Mouse (Mus musculus) stomach, embryonic 14.5 days (tissue): Measurements from ENCODE around the gene Dcx. TPM values are rescaled to one million over a fixed set of nuclear protein-coding genes. Genes with fewer than 3 reads are reported as not detected.
A peak's percentile ranks its signal among the peaks of the same experiment; 100 is the strongest.

Source experiments
- ATAC-seq: fragments of 200-750 bp; cut with Nextera tagmentation; 2 replicates; pipeline ENCODE4 v1.8.0; 2017; ENCODE audit warnings: low read depth, moderate TSS enrichment; ENCODE audit not compliant: insufficient number of reproducible peaks, insufficient read depth, low FRiP score
- H3K27ac ChIP-seq: fragments of 300-500 bp; sonication (generic); 2 replicates; pipeline ENCODE4 v1.5.1; 2014; ENCODE audit warnings: mild to moderate bottlenecking, low read length, moderate library complexity, mixed read lengths
- H3K27me3 ChIP-seq: fragments of 300-500 bp; sonication (generic); 2 replicates; pipeline ENCODE4 v1.6.1; 2014; ENCODE audit warnings: low read length, control low read depth, mixed read lengths; ENCODE audit not compliant: control insufficient read depth, insufficient read depth
- H3K36me3 ChIP-seq: fragments of 300-500 bp; sonication (generic); 2 replicates; pipeline ENCODE4 v1.6.1; 2014; ENCODE audit warnings: mild to moderate bottlenecking, control low read depth, low read length, moderate library complexity, mixed read lengths; ENCODE audit not compliant: control insufficient read depth, insufficient read depth
- H3K4me1 ChIP-seq: fragments of 300-500 bp; sonication (generic); 2 replicates; pipeline ENCODE4 v1.6.1; 2014; ENCODE audit warnings: low read length, control low read depth, mixed read lengths; ENCODE audit not compliant: control insufficient read depth, insufficient read depth
- H3K4me2 ChIP-seq: fragments of 300-500 bp; sonication (generic); replicated peaks from 2 replicates; pipeline ENCODE4 v1.6.1; 2014; ENCODE audit warnings: low read depth, low read length, control low read depth
- H3K4me3 ChIP-seq: fragments of 300-500 bp; sonication (generic); 2 replicates; pipeline ENCODE4 v1.5.1; 2014; ENCODE audit warnings: low read depth, low read length, control low read depth
- H3K9ac ChIP-seq: fragments of 300-500 bp; sonication (generic); replicated peaks from 2 replicates; pipeline ENCODE4 v1.6.1; 2014; ENCODE audit warnings: low read depth, mild to moderate bottlenecking, control low read depth, low read length, moderate library complexity, mixed read lengths
- H3K9me3 ChIP-seq: fragments of 300-500 bp; sonication (generic); 2 replicates; pipeline ENCODE4 v1.6.1; 2016; ENCODE audit warnings: low read depth, low read length, control low read depth; ENCODE audit not compliant: control insufficient read depth
- WGBS: fragments of 180-500 bp; shearing (Covaris S2); extraction: QIAGEN DNeasy Blood & Tissue Kit; methylation state at CpG from one replicate; pipeline ENCODE4 v1.1.7; 2014; 5-methylcytosine and 5-hydroxymethylcytosine counted together
- polyA plus RNA-seq: library from polyadenylated mRNA; unstranded; fragments of >200 nt; fragmentation: Nextera tagmentation; extraction: Ambion mirVana; gene quantifications from 2 replicates; pipeline ENCODE4 v1.2.1, GENCODE M21; 2014

Dcx gene
- polyA plus RNA-seq = 9.8 and 10.7 TPM in 2 replicates

- no peaks in the 10 kb centered on the region for H3K27me3 ChIP-seq
- no peak within 1 kb of the TSS for H3K4me2 ChIP-seq
- no peaks in the 10 kb centered on the region for H3K36me3 ChIP-seq
- 29% methylated on average over 8 of the region's 8 CpGs for WGBS
- no peaks in the 10 kb centered on the region for H3K9me3 ChIP-seq
- no peak within 1 kb of the TSS for H3K27ac ChIP-seq
- H3K4me1 ChIP-seq = no peaks in the 10 kb centered on the region
- no peak for ATAC-seq
- no peak within 1 kb of the TSS for H3K9ac ChIP-seq
- no peak within 1 kb of the TSS for H3K4me3 ChIP-seq
Measured at GRCm38 (mm10) chrX:143932958-143933357, at the start of gene Dcx. Gene Dcx (minus strand): TSS chrX:143933311.

- Histone ChIP-seq H3K4me3 (no peak overlapping the region), H3K36me3 (no peaks in the 10 kb centered on the region), H3K27me3 (no peaks in the 10 kb centered on the region), H3K27ac (no peak overlapping the region), H3K9ac (no peak overlapping the region), H3K4me1 (no peaks in the 10 kb centered on the region), H3K9me3 (no peaks in the 10 kb centered on the region), H3K4me2 (no peak overlapping the region)
- no peak for ATAC-seq
- 54% methylated on average over 6 of the region's 6 CpGs for WGBS
Measured at GRCm38 (mm10) chrX:143966249-143966648, 33.1 kb upstream of the Dcx start.

GRCm38 (mm10) chrX:143933671-143934070, 560 bp upstream of the Dcx start:
- no peaks in the 10 kb centered on the region for H3K36me3 ChIP-seq

GRCm38 (mm10) chrX:143932530-143932929, 581 bp downstream of the Dcx start:
- no peaks in the 10 kb centered on the region for H3K4me1 ChIP-seq
- no peak overlapping the region for H3K27ac ChIP-seq
- H3K4me2 ChIP-seq = no peak overlapping the region
- no peaks in the 10 kb centered on the region for H3K9me3 ChIP-seq
- no peak overlapping the region for H3K4me3 ChIP-seq
- no peak for ATAC-seq
- 35% methylated on average over 1 of the region's 1 CpGs for WGBS
- no peaks in the 10 kb centered on the region for H3K36me3 ChIP-seq
- H3K9ac ChIP-seq = no peak overlapping the region
- H3K27me3 ChIP-seq = no peaks in the 10 kb centered on the region

More at GRCm38 (mm10) chrX:143933671-143934070, 560 bp upstream of the Dcx start:
- ATAC-seq = no peak
- 73% methylated on average over 2 of the region's 2 CpGs for WGBS
- H3K27ac ChIP-seq = no peak overlapping the region
- H3K4me2 ChIP-seq = no peak overlapping the region
- no peak overlapping the region for H3K4me3 ChIP-seq
- H3K27me3 ChIP-seq = no peaks in the 10 kb centered on the region
- H3K9ac ChIP-seq = no peak overlapping the region
- no peaks in the 10 kb centered on the region for H3K4me1 ChIP-seq
- no peaks in the 10 kb centered on the region for H3K9me3 ChIP-seq

GRCm38 (mm10) chrX:143931400-143932185, 1.5 kb downstream of the Dcx start:
- Histone ChIP-seq H3K4me1 (no peaks in the 10 kb centered on the region), H3K9ac (no peak overlapping the region), H3K36me3 (no peaks in the 10 kb centered on the region), H3K4me3 (no peak overlapping the region), H3K4me2 (no peak overlapping the region), H3K27me3 (no peaks in the 10 kb centered on the region), H3K27ac (no peak overlapping the region), H3K9me3 (no peaks in the 10 kb centered on the region)
- 45% methylated on average over 6 of the region's 6 CpGs for WGBS
- no peak for ATAC-seq

- no peak for ATAC-seq
- H3K4me1 ChIP-seq = no peaks in the 10 kb centered on the region
- H3K4me2 ChIP-seq = no peak overlapping the region
- H3K9me3 ChIP-seq = no peaks in the 10 kb centered on the region
- no peaks in the 10 kb centered on the region for H3K36me3 ChIP-seq
- no peak overlapping the region for H3K9ac ChIP-seq
- H3K4me3 ChIP-seq = no peak overlapping the region
- 87% methylated on average over 5 of the region's 5 CpGs for WGBS
- H3K27ac ChIP-seq = no peak overlapping the region
- H3K27me3 ChIP-seq = no peaks in the 10 kb centered on the region
Measured at GRCm38 (mm10) chrX:143922070-143922469, 11.0 kb downstream of the Dcx start.

- H3K4me2 ChIP-seq = no peak overlapping the region
- H3K9me3 ChIP-seq = no peaks in the 10 kb centered on the region
- no peak overlapping the region for H3K4me3 ChIP-seq
- H3K9ac ChIP-seq = no peak overlapping the region
- no peaks in the 10 kb centered on the region for H3K36me3 ChIP-seq
- WGBS = 33% methylated on average over 3 of the region's 3 CpGs
- peak; percentile 67 for ATAC-seq
- H3K27ac ChIP-seq = no peak overlapping the region
- H3K4me1 ChIP-seq = no peaks in the 10 kb centered on the region
- H3K27me3 ChIP-seq = no peaks in the 10 kb centered on the region
Measured at GRCm38 (mm10) chrX:143906699-143907471, 26.2 kb downstream of the Dcx start.

GRCm38 (mm10) chrX:143904689-143905088, 28.4 kb downstream of the Dcx start:
- 29% methylated on average over 2 of the region's 2 CpGs for WGBS

More at GRCm38 (mm10) chrX:143904689-143905088, 28.4 kb downstream of the Dcx start:
- no peak overlapping the region for H3K9ac ChIP-seq
- no peak for ATAC-seq
- no peaks in the 10 kb centered on the region for H3K27me3 ChIP-seq
- no peaks in the 10 kb centered on the region for H3K4me1 ChIP-seq
- H3K27ac ChIP-seq = no peak overlapping the region
- H3K36me3 ChIP-seq = no peaks in the 10 kb centered on the region
- H3K4me3 ChIP-seq = no peak overlapping the region
- H3K4me2 ChIP-seq = no peak overlapping the region
- no peaks in the 10 kb centered on the region for H3K9me3 ChIP-seq
